In genomic region chr11:82567014-82567685, GRCm38 (mm10) we compare ENCODE assay signal across 10 mouse cellular contexts.
A peak's percentile ranks its signal among the peaks of the same experiment; 100 is the strongest.
DNase-seq lines count a peak whose midpoint lies in the region; ATAC-seq and TF ChIP-seq lines count a peak whose summit lies in the region.
"Had no signal": no experiment of that assay in that cellular context is flagged by ENCODE, and none has a peak within 500 bp of the region (broad histone marks: within the 10 kb centered on the region; RNA-seq: fewer than 3 reads in every experiment).

No protein-coding gene starts in this region.

- H3K4me2 ChIP-seq in hindbrain, postnatal 0 days (ENCODE audit: low read depth, low read length): no peak overlapping the region
- H3K4me2 ChIP-seq in hindbrain, embryonic 11.5 days (replicated peaks; ENCODE audit: low read depth, low read length): no peak overlapping the region
- no peak overlapping the region for H3K4me2 ChIP-seq in neural tube, embryonic 15.5 days
- H3K4me2 ChIP-seq: embryonic facial prominence, embryonic 12.5 days had no signal

- DNase-seq in cerebellum, postnatal 36 days: peak; percentile 14 to 19
- no peak for DNase-seq in cerebellum, adult 2 months
- peak; percentile 80 for DNase-seq in hindbrain, postnatal 0 days (ENCODE audit: low spot score)
- no peak for DNase-seq in hindbrain, embryonic 11.5 days (ENCODE audit: low spot score)
- peak; percentile 2 for DNase-seq in lung, postnatal 36 days
- DNase-seq in lung, postnatal 25 days (ENCODE audit: low spot score): no peak
- DNase-seq in adipocyte (ENCODE audit: low spot score): no peak
- DNase-seq: lung, adult 18-20 months had no signal

- H3K27ac ChIP-seq in cerebellum, adult 2 months (ENCODE audit: insufficient read depth, low read length): no peak overlapping the region
- peak overlapping the region; percentile 54; the same call in 1 of the 2 replicates for H3K27ac ChIP-seq in hindbrain, postnatal 0 days
- no peak overlapping the region for H3K27ac ChIP-seq in hindbrain, embryonic 11.5 days (ENCODE audit: low read depth, low read length)
- peak overlapping the region; percentile 64 for H3K27ac ChIP-seq in neural tube, embryonic 15.5 days (replicated peaks)
- H3K27ac ChIP-seq: embryonic facial prominence, embryonic 12.5 days had no signal

- H3K9me3 ChIP-seq in hindbrain, postnatal 0 days (ENCODE audit: low read length): no peaks in the 10 kb centered on the region
- H3K9me3 ChIP-seq in hindbrain, embryonic 11.5 days (ENCODE audit: control insufficient read depth, low read length): no peaks in the 10 kb centered on the region
- no peaks in the 10 kb centered on the region for H3K9me3 ChIP-seq in neural tube, embryonic 15.5 days (replicated peaks)
- H3K9me3 ChIP-seq: embryonic facial prominence, embryonic 12.5 days had no signal

- no peak for TF ChIP-seq CTCF in cerebellum, adult 2 months (IDR thresholded peaks at IDR 0.05; ENCODE audit: borderline replicate concordance, insufficient read depth, low read depth, low read length)
- TF ChIP-seq CTCF in hindbrain, postnatal 0 days (IDR thresholded peaks at IDR 0.05; ENCODE audit: low read depth): no peak

- H3K36me3 ChIP-seq in hindbrain, postnatal 0 days (ENCODE audit: insufficient read depth, low read length): no peaks in the 10 kb centered on the region
- no peaks in the 10 kb centered on the region for H3K36me3 ChIP-seq in hindbrain, embryonic 11.5 days (ENCODE audit: control insufficient read depth, insufficient read depth, low read length)
- no peaks in the 10 kb centered on the region for H3K36me3 ChIP-seq in neural tube, embryonic 15.5 days
- H3K36me3 ChIP-seq: embryonic facial prominence, embryonic 12.5 days had no signal

- peak; percentile 73; the same call in 1 of the 2 replicates for ATAC-seq in hindbrain, postnatal 0 days
- no peak for ATAC-seq in hindbrain, embryonic 11.5 days (ENCODE audit: low FRiP score)
- ATAC-seq in neural tube, embryonic 15.5 days (ENCODE audit: low FRiP score): no peak

- H3K4me1 ChIP-seq in cerebellum, adult 2 months (ENCODE audit: control insufficient read depth, insufficient read depth, low read length): peaks cover 4% of the 10 kb centered on the region; the same call in 1 of the 2 replicates
- H3K4me1 ChIP-seq in hindbrain, postnatal 0 days (ENCODE audit: insufficient read depth, low read length): peaks cover 32% of the 10 kb centered on the region
- no peaks in the 10 kb centered on the region; the same call in 1 of the 2 replicates for H3K4me1 ChIP-seq in hindbrain, embryonic 11.5 days (replicated peaks; ENCODE audit: control insufficient read depth, insufficient read depth, low read length)
- H3K4me1 ChIP-seq in neural tube, embryonic 15.5 days: peaks cover 69% of the 10 kb centered on the region

- H3K27me3 ChIP-seq in cerebellum, adult 2 months (ENCODE audit: control insufficient read depth, insufficient read depth, low read length): no peaks in the 10 kb centered on the region
- H3K27me3 ChIP-seq in hindbrain, postnatal 0 days (ENCODE audit: insufficient read depth, low read length): no peaks in the 10 kb centered on the region
- peaks cover 2% of the 10 kb centered on the region; the same call in 1 of the 2 replicates for H3K27me3 ChIP-seq in hindbrain, embryonic 11.5 days (ENCODE audit: control insufficient read depth, insufficient read depth, low read length)
- H3K27me3 ChIP-seq in neural tube, embryonic 15.5 days (replicated peaks): no peaks in the 10 kb centered on the region; the same call in 1 of the 2 replicates
- H3K27me3 ChIP-seq: embryonic facial prominence, embryonic 12.5 days had no signal

- H3K9ac ChIP-seq in hindbrain, postnatal 0 days (replicated peaks; ENCODE audit: low read length): 0 out of 2 replicates have a peak overlapping the region, but pooled peaks have one; percentile 3
- no peak overlapping the region for H3K9ac ChIP-seq in hindbrain, embryonic 11.5 days (ENCODE audit: low read depth, low read length)
- no peak overlapping the region for H3K9ac ChIP-seq in neural tube, embryonic 15.5 days (replicated peaks)
- H3K9ac ChIP-seq: embryonic facial prominence, embryonic 12.5 days had no signal

- no peak for TF ChIP-seq POLR2A in cerebellum, adult 2 months (IDR thresholded peaks at IDR 0.05; ENCODE audit: borderline replicate concordance, insufficient read depth, low read length)

- H3K4me3 ChIP-seq in cerebellum, adult 2 months (replicated peaks; ENCODE audit: insufficient read depth, low read depth, low read length): no peak overlapping the region
- H3K4me3 ChIP-seq in hindbrain, postnatal 0 days (ENCODE audit: low read length): no peak overlapping the region
- no peak overlapping the region for H3K4me3 ChIP-seq in hindbrain, embryonic 11.5 days (ENCODE audit: low read depth, low read length)
- H3K4me3 ChIP-seq in neural tube, embryonic 15.5 days (replicated peaks): no peak overlapping the region
- H3K4me3 ChIP-seq: embryonic facial prominence, embryonic 12.5 days had no signal

- WGBS in cerebellum, adult 2 months: 53% methylated on average over 9 of the region's 9 CpGs
- 32% methylated on average over 9 of the region's 9 CpGs for WGBS in hindbrain, postnatal 0 days
- 69% methylated on average over 9 of the region's 9 CpGs for WGBS in hindbrain, embryonic 11.5 days
- WGBS in neural tube, embryonic 15.5 days: 43% methylated on average over 9 of the region's 9 CpGs

Comparison
In these comparisons a context has a peak if more than half of its experiments do, and no peak if none do; other contexts are left out.
1. DNase-seq: peak in cerebellum, postnatal 36 days (2 of 2), hindbrain, postnatal 0 days (single experiment) and lung, postnatal 36 days (single experiment); none in cerebellum, adult 2 months (0 of 2), hindbrain, embryonic 11.5 days (single experiment), lung, postnatal 25 days (single experiment) and adipocyte (single experiment).
2. H3K27ac ChIP-seq: peak in hindbrain, postnatal 0 days (single experiment) and neural tube, embryonic 15.5 days (single experiment); none in cerebellum, adult 2 months (single experiment) and hindbrain, embryonic 11.5 days (single experiment).